Mouse (Mus musculus) right cerebral cortex, postnatal 14 days (tissue): ENCODE results near the gene Omt2a.
"Not testable (repeated sequence)": the region's sequence is repeated elsewhere in the genome, so short reads cannot be mapped to it uniquely, and the experiment has no call there.

Source experiments
- DNase-seq: peaks from one replicate; pipeline ENCODE4 v3.0.0; 2022

Gene Omt2a

GRCm38 (mm10) chr9:78314696-78315095 is at the start of gene Omt2a:
TSS of gene Omt2a (minus strand) at chr9:78314796.
- DNase-seq: no peak

DNA sequence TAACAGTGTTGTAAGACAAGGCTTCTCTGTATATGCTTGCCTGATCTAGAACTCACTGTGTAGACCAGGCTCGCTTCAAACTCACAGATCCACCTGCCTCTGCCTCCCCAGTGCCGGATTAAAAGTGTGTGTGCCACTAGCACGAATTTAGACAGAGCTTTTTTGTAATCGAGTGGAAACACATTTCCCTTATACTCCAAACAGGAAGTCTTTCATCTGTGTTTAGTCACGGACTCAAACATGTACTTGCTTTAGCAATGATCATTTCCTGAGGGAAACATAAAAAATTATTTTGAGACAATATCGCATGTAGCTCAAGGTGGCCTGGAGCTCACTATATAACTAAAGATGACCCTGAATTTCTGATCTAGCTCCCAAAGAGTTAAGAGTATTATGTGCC is 48.8 kb upstream of the Omt2a start:
- DNase-seq: no peak

DNA sequence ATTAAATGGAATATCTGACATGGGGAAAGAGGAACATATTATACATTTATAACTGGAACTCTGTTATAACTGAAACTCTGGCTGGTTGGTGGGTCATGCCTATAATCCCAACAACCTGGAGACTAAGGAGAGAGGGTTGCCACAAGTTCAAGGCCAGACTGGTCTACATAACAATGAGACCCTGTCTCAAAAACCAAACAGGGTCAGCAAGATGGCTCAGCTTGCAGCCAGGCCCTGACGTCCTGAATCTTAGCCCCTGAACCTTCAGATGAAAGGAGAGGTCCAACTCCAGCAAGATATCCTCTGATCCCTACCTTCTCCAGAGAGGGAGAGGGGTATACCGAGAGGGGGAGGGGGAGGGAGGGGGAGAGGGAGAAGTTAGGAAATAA is 45.9 kb upstream of the Omt2a start:
- DNase-seq: no peak

DNA sequence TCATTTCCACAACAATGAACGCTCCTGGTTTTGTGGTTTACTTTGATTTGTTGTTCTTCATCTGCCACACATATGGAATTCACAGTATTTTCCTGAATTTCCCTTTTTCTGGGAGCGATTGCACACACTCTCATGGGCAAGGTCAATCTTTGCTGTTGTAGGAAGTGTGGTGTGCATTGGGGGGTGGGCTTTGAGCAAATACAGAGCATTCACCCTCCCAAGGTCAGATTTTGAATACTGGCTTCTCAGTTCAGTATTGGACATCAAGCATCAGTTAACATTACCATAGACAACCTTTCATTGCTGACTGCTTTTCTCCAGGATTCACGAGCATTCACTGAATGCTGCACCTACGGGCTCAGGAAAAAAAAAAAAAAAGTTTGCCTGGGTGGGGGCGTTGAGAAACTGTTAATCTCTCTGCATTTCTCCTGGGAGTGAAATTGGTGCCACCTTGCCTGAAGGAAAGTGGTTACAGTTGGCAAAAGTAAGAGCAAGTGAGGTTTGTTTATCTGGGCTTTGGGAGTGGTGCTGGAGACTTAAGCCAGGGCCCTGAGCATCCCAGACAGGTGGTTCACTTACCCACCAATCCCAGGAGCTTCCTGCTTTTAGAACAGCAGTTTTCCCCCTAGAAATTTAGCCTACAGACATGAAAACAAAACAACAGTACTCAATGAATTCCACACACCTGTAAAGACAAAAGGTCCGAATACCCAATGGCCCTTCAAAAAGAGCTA is 45.3 kb upstream of the Omt2a start:
- no peak for DNase-seq

DNA sequence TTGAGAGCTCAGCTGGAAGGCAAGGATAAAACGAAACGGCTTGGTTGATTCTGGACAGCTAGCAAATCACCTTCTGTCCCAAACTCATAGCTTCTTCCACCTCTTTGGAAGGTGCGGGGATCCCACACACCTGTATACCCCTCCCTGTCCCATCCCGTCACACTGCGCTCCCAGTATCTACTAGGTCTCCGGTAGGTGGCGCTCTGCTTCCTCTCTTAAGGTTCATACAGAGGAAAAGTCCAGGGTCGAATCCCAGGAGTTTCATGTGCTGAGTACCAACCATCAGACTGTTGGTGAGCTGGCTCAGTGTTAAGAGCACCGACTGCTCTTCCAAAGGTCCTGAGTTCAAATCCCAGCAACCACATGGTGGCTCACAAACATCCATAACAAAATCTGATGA is 43.5 kb upstream of the Omt2a start:
- peak; percentile 72 for DNase-seq

GRCm38 (mm10) chr9:78355611-78356010 is 41.0 kb upstream of the Omt2a start, which contains the start of gene Gsta2:
TSS of gene Gsta2 (minus strand) at chr9:78355788.
- DNase-seq: no peak

DNA sequence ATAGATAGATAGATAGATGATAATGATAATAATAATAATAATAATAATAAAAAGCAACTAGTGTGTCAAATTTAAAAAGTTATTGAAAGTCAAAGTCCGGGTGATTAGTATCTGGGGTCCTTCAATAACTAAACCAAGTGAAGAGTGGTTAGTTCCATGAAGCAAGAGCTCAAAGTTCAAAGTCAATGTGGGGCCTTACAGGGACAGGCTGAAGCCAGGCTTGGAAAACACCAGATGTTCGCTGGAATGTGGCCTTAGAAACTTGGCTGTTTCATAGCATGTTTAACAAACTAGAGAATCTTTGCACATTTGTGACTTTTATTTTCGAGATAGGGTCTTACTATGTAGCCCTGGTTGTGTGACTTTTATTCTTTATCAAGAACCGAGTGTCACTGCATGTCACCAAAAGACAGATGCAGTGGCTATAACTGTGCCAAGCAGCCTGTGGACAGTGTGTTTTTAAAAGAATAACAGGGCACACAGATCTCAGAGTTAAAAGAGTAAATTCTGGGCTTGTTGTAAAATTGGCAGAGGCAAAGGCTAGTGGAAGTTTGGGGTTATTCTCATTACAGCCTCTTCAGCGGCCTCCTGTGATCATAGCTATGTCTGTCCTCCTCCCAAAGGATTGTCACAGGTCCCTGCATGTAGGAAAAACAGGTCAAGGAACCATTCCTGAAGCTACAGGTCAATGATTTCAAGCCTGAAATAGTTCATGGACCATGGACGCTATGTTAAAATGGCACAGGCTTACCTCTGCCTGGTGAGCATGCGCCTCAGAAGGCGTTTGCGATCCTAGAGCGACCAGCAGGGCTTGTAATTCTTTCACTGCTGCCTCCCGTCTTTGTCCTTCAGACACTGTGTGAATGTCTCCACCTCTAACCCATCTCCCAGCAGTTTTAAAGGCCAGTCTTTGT is 40.3 kb upstream of the Omt2a start:
- no peak for DNase-seq

GRCm38 (mm10) chr9:78351504-78352220 is 37.1 kb upstream of the Omt2a start:
- no peak for DNase-seq

GRCm38 (mm10) chr9:78350007-78350406 is 35.4 kb upstream of the Omt2a start:
- not testable (repeated sequence) for DNase-seq

DNA sequence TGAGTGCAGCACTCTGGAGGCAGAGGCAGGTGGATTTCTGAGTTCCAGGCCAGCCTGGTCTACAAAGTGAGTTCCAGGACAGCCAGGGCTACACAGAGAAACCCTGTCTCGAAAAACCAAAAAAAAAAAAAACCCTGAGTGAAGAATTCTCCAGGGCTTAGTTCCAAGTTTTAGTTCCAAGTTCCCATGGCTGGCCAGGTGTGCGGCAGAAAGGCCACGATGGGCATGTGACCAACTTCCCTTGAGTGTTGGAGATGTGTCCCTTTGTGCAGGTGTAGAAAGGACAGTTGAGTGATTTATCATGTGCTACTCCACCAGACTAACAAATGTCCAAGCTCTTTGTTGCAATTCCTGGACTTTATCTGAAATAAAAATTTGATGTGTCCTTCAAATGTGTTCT is 34.5 kb upstream of the Omt2a start:
- DNase-seq: not testable (repeated sequence)

DNA sequence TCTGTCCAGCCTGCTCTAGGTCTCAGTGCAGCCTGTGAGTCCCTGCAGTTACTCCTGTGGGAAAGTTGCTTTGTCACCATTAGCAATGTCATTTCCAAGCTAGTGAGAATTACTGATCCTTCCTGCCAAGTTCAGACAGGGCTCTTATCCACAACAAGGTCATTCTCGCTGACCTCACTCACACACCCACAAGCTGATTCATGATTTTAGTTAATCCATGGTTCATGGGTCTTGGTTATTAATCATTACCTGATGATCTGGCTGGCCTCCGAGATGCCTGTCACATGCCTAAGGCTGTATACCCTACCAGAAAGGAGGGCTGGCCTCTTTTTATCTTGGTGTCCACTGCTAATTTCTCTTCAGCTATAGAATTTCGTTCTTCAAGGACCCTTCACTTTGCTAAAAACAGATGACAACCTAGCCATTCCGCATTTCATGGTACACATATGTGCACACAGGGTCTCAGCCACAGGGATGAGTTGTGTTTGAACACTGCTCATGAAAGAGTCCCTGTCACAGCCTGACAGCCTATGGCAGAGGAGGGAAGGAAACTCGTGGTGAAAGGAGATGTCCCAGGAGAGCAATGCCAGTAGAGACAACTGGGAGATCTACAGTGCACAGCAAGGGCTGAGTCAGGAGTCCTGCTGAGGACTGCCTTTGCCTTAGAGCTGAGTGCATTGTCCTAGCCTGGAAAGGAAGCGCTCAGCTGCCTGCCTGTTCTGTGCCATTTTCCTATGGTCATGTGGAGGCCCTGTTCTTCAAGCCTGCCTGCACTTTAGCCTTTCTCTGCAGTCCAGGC is 33.8 kb upstream of the Omt2a start:
- DNase-seq: not testable (repeated sequence)

GRCm38 (mm10) chr9:78347004-78347403 is 32.4 kb upstream of the Omt2a start:
- no peak for DNase-seq

GRCm38 (mm10) chr9:78345235-78345634 is 30.6 kb upstream of the Omt2a start:
- DNase-seq: not testable (repeated sequence)

DNA sequence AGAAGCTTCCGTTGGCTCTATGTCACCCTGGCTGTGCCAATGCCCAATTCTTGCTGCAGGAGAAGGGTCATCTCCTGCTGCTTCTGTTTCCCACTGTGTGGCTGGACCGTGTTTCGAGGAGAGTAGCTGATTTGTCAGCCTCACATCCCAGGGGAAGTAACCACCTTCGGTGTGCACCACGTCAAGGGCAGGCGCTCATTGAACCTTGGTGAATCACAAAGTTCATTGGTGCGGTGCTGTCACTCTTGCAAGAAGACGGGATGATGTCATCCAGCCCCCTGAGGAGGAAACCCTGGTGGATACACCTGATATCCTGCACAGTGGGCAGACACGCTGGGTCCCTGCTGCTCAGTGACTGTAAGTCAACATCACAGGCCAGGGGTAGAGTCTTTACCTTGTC is 28.5 kb upstream of the Omt2a start:
- not testable (repeated sequence) for DNase-seq

DNA sequence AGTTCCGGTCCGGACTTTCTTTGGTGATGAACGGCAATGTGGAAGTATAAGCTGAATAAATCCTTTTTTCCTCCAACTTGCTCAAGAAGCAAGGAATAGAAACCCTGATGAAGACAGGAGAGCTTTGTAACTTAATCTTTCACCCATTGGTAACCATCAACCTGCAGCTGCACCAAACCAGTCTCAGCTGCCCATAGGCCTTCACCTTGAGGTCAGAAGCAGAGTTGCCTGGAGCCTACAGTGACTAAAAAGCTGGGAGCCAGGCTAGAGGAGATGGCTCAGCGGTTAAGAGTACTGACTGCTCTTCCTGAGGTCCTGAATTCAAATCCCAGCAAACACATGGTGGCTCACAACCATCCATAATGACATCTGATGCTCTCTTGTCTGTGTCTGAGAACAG is 27.9 kb upstream of the Omt2a start:
- not testable (repeated sequence) for DNase-seq

GRCm38 (mm10) chr9:78340324-78340723 is 25.7 kb upstream of the Omt2a start:
- peak; percentile 30 for DNase-seq

DNA sequence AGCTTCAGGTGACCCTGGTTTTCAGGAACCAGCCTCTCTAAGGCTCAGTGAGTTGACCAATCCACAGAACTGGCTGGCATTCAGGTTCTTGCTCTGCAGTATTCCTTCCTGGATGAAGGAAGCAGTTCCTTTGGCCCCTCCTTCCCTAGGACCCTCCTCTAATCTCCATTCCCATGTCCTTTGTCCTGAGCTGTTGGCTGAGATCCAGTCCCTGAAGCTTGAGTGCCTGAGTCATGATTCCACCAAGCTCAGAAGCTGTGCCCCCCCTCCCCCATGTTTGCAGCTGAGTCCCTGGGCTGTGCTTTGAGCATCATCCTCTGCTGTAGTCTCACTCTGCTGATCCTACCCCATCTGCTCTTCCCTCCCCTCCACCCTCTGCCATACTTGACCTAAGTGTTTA is 22.5 kb upstream of the Omt2a start:
- DNase-seq: not testable (repeated sequence)

GRCm38 (mm10) chr9:78327289-78327688 is 12.7 kb upstream of the Omt2a start, which contains the start of gene Omt2b:
TSS of gene Omt2b (plus strand) at chr9:78327589.
- not testable (repeated sequence) for DNase-seq

GRCm38 (mm10) chr9:78319499-78319898 is 4.9 kb upstream of the Omt2a start:
- no peak for DNase-seq

DNA sequence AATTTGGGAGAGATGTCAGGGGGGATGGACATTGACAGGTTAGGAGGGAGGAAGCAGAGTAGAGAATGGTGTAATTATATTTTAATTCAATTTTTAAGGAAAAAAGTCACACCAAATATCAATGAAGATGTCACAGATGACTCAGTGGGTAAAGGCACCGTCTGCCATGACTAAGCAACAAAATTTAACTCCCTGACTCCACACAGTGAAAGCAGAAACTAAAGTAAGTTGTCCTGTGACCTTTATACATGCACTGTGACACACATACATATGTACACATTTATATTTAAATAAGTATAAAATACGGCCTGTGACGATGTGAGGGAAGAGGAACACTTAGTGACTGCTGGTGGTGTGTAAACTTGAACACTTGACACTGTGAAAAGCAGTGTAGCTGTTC is 6.5 kb downstream of the Omt2a start:
- DNase-seq: not testable (repeated sequence)

GRCm38 (mm10) chr9:78299143-78299542 is 15.5 kb downstream of the Omt2a start:
- not testable (repeated sequence) for DNase-seq

- DNase-seq: no peak
These were observed 16.4 kb downstream of the Omt2a start for GRCm38 (mm10) chr9:78298232-78298631.
